Mouse (Mus musculus) CD8-positive naive resting alpha-beta T cell, adult 2 months (primary cell): ENCODE measurements around the gene Qk.

ENCODE experiments used
- DNase-seq, 2 experiments: peaks; one replicate each; pipeline ENCODE4 v3.0.0; 2022; ENCODE audit warnings: low read depth in 2 of 2, low spot score in 2 of 2

Gene Qk

DNA sequence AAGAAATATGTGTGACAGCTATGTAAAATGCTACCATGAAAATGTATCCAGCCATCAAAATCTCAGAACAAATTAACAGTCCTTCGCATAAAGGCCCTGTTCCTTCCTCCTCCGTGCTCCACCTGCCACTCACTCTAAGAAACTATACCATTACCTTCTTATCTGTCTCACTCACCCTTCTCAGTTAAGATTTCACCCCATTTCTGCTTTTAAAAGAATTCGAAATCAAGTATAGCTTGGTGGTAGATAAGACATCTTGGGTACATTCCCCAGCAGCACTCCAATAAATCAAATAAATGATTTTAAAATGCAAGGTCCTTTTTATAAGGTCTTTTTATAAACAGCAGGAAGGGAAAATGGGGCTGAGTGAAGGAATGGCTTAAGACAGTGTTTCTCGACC, 53.4 kb downstream of the Qk start:
- no peak for DNase-seq

DNA sequence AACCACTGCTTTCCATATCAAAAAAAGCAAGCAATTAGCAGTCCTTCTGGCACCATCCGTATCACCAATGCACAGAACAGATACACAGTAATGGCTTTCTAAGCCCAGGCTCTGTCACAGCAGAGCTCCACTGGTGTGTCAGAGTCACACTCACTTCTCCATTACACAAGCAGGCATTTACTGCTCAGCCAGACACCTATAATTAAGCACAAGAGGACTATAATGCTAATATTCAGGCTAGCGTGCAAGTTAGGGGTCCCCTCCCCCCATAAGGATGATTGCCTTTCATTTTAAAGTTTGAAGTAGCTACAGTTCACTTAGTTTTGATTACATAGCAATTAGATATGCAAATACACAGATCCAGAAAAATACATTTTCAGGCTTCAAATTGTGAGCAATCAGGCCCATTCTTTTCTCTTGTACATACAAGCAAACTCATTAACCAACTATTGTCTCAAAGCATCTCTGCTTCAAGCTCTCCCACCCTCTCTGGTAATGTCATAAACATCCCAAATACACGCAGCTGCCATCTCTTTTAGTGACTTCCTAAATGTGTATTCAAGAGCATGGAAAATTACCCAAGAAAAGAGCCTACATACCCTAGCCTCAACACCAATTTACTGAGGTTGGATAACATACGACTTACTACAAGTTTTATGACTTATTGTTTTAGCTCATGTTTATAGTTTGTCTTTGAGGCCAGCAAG, 68.2 kb downstream of the Qk start:
- no peak for DNase-seq

GRCm38 (mm10) chr17:10240081-10240480, 79.6 kb downstream of the Qk start:
- DNase-seq = no peak

- DNase-seq = no peak
Observed at GRCm38 (mm10) chr17:10236595-10236994, 83.1 kb downstream of the Qk start.

DNA sequence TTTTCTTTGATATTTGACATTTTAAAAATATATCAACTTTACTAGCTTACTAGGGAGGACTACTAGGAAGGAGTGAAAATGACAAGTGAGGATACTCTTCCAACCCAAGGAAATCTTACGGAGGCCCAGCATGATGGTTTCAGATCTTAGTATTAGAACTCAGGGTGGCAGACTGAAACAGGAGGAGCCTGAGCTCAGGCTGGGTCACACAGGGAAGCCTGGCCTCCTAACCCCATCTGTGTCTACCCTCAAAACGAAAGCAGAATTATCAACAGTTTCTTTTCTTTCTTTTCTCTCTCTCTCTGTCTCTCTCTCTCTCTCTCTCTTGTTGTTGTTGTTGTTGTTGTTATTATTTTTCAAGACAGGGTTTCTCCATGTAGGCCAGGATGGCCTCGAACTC, 87.2 kb downstream of the Qk start:
- DNase-seq = no peak

GRCm38 (mm10) chr17:10227798-10228538, 91.7 kb downstream of the Qk start:
- DNase-seq = no peak

- no peak for DNase-seq
Observed at GRCm38 (mm10) chr17:10216164-10216563, 103.5 kb downstream of the Qk start.

- no peak for DNase-seq
Observed at GRCm38 (mm10) chr17:10209154-10209777, 110.4 kb downstream of the Qk start.

DNA sequence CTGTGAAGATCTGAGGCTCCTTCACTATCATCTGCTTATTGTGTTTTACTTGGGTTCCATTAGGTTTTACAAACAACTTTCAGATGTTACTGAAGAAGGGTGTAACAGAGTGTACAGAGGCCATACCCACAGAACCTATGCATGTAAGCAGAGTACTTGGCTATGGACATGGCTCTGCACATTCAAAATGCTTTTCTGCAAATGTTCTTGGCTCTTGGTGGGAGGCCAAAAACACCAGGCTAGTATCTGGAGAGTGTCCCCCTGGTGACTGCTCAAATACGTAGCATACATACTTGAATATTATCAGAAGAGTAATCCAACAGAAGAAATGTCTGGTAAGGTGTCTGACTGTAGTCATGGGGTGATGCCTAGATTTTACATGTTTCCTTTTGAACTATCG, 121.0 kb downstream of the Qk start:
- no peak for DNase-seq

- no peak for DNase-seq
Observed at GRCm38 (mm10) chr17:10198231-10198630, 121.4 kb downstream of the Qk start.

DNA sequence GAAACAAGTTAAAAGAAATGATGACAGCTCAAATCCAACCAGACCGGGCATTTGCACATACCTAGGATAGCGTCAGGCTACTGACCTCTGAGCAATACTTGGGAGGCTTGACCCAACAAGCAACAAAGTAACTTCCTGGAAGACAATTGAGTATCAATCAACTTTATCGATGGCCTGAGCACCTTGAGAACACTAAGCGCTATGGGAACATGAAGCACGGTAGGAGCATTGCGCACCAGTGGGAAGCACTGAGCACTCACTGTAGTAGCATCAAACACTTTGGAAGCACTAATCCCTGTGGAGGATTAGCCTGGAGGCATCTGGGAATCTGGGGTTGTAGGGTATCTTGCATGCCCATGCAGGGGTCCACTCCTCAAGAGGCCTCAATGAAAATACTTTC, 124.0 kb downstream of the Qk start:
- no peak for DNase-seq

- DNase-seq = no peak
Observed at GRCm38 (mm10) chr17:10190857-10191256, 128.8 kb downstream of the Qk start.

DNA sequence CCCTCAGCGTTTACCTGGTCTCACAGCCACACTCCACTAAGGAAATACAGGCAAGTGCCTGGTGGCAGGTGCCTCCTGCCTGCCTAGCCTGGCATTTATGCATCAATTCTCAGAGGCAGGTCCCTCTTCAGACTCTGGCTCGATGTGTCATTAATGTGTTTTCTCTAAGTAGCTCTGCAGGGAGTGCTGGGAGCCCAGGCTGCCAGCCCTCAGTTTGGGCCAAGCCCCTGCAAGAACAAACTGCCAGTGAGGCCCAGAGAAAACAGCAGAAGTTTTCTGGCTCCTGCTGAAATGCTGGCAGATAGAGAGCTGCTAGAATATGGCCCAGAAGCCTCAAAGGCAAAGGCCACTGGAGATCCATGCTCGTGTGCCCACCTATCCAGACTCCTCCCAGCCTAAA, 131.2 kb downstream of the Qk start:
- no peak for DNase-seq

DNA sequence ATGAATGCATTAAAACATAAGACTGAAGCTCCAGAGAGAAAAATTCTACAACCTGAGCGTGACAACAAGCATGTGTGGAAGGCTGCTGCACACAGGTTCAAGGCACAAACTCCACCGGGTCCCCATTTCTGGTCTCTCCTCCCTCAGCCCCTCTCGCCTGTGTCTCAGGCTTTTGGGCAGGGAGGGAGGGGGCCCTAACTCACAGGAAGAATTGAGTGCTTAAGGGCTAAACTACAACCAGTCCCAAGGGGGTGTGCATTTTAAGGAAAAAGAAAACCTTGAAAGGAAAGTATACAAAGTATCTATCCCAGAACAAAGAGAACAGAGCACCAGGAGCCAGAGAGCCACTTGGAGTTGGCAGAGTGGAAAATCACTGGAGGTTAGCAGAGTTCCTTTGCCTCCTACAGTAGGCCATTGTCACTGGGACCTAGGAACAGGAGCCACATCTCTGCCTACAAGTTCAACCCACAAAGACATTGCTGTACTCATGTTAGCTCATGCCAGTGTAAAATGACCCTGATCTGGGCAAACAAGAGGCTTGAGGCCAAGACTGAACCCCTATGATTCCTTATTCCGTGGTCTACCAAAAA, 132.1 kb downstream of the Qk start:
- DNase-seq = no peak

DNA sequence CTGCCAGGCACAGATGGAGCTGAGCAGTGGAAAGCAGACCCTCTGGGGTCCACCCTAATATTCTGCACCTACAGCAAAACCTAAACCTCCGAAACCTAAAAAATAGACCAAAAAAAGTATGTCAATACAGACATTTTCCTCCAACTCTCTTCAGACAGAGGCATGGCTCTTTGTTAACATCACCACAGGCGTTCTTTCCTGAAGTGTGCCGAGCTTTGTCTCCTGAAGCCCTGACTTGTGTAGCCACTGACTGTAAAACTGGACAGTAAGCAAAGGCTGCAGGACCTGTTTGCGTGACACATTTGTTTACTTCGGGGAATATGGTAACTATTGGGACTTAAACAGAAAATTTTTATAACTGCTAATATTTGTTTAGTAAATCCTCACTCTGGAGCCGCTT, 137.9 kb downstream of the Qk start:
- DNase-seq = no peak

- DNase-seq = no peak
Observed at GRCm38 (mm10) chr17:10177096-10177495, 142.6 kb downstream of the Qk start.

GRCm38 (mm10) chr17:10161258-10161657, 158.4 kb downstream of the Qk start:
- no peak for DNase-seq

- no peak for DNase-seq
Observed at GRCm38 (mm10) chr17:10160415-10160814, 159.2 kb downstream of the Qk start.

DNA sequence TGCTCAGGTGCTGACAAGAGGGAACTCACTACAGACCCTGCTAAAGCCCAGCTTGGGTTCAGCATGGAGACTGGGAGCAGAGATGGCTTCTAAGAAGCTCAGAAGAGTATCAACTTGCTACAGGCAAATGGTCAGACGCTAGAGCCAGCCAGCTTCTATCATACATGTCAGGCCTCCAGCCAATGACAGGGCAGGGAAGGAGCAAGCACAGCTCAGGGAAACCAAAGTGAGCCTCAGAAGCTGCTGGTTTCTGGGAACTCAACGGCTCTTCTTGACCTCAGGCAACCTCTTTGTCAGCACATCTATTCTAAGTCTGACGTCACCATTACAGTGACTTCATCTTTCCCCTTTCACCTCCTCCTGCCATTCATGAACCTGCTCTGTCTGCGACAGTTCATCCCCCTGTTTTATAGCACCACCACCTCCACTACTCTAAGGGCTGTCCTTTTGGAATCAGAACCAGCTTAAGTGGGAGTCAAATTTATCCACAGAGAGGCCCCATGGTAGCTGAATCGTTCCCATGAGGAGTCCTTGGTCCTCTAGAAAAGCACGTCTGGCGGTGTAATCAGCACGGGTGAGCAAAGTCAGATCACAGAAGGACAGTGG, 166.7 kb downstream of the Qk start:
- no peak for DNase-seq
